Mouse (Mus musculus): ENCODE measurements around the gene Hist1h2ag. TPM values are rescaled to one million over a fixed set of nuclear protein-coding genes. Genes with fewer than 3 reads are reported as not detected.

The Hist1h2ag gene
- polyA plus RNA-seq, 1 experiment = 5.0 TPM

- TF ChIP-seq CTCF (IDR thresholded peaks at IDR 0.05; ENCODE audit: low read depth, low read length) = no peak
- TF ChIP-seq POLR2A (IDR thresholded peaks at IDR 0.05; ENCODE audit: borderline replicate concordance, low read depth, low read length) = no peak
- no peak overlapping the region for H3K4me3 ChIP-seq (ENCODE audit: insufficient read depth, low read length)
- H3K4me1 ChIP-seq (ENCODE audit: control insufficient read depth, insufficient read depth, low read length) = peaks cover 23% of the 10 kb centered on the region
- H3K27ac ChIP-seq (ENCODE audit: insufficient read depth, low read depth, low read length) = no peak overlapping the region
Measured at GRCm38 (mm10) chr13:21998412-21998811, 44.3 kb downstream of the Hist1h2ag start.

GRCm38 (mm10) chr13:21997821-21998220, 44.9 kb downstream of the Hist1h2ag start:
- Histone ChIP-seq H3K27ac (ENCODE audit: insufficient read depth, low read depth, low read length) (no peak overlapping the region), H3K4me1 (ENCODE audit: control insufficient read depth, insufficient read depth, low read length) (peaks cover 17% of the 10 kb centered on the region), H3K4me3 (ENCODE audit: insufficient read depth, low read length) (no peak overlapping the region)
- TF ChIP-seq CTCF (IDR thresholded peaks at IDR 0.05; ENCODE audit: low read depth, low read length) (no peak), POLR2A (IDR thresholded peaks at IDR 0.05; ENCODE audit: borderline replicate concordance, low read depth, low read length) (no peak)

- Histone ChIP-seq H3K4me1 (ENCODE audit: control insufficient read depth, insufficient read depth, low read length) (peaks cover 13% of the 10 kb centered on the region), H3K27ac (ENCODE audit: insufficient read depth, low read depth, low read length) (no peak overlapping the region), H3K4me3 (ENCODE audit: insufficient read depth, low read length) (peak overlapping the region; percentile 50)
- TF ChIP-seq POLR2A (IDR thresholded peaks at IDR 0.05; ENCODE audit: borderline replicate concordance, low read depth, low read length) = no peak
- no peak for TF ChIP-seq CTCF (IDR thresholded peaks at IDR 0.05; ENCODE audit: low read depth, low read length)
Measured at GRCm38 (mm10) chr13:21997201-21997820, 45.4 kb downstream of the Hist1h2ag start.

- Histone ChIP-seq H3K4me3 (ENCODE audit: insufficient read depth, low read length) (peak overlapping the region; percentile 50), H3K27ac (ENCODE audit: insufficient read depth, low read depth, low read length) (no peak overlapping the region), H3K4me1 (ENCODE audit: control insufficient read depth, insufficient read depth, low read length) (peaks cover 9% of the 10 kb centered on the region)
- TF ChIP-seq CTCF (IDR thresholded peaks at IDR 0.05; ENCODE audit: low read depth, low read length) = no peak
- no peak for TF ChIP-seq POLR2A (IDR thresholded peaks at IDR 0.05; ENCODE audit: borderline replicate concordance, low read depth, low read length)
Measured at GRCm38 (mm10) chr13:21996840-21997185, 45.9 kb downstream of the Hist1h2ag start.

GRCm38 (mm10) chr13:21996101-21996839, 46.5 kb downstream of the Hist1h2ag start:
- Histone ChIP-seq H3K27ac (ENCODE audit: insufficient read depth, low read depth, low read length) (no peak overlapping the region), H3K4me1 (ENCODE audit: control insufficient read depth, insufficient read depth, low read length) (peaks cover 6% of the 10 kb centered on the region), H3K4me3 (ENCODE audit: insufficient read depth, low read length) (peak overlapping the region; percentile 60)
- TF ChIP-seq POLR2A (IDR thresholded peaks at IDR 0.05; ENCODE audit: borderline replicate concordance, low read depth, low read length) (no peak), CTCF (IDR thresholded peaks at IDR 0.05; ENCODE audit: low read depth, low read length) (no peak)

- Histone ChIP-seq H3K27ac (ENCODE audit: insufficient read depth, low read depth, low read length) (no peak overlapping the region), H3K4me1 (ENCODE audit: control insufficient read depth, insufficient read depth, low read length) (no peaks in the 10 kb centered on the region), H3K4me3 (ENCODE audit: insufficient read depth, low read length) (peak overlapping the region; percentile 60)
- TF ChIP-seq CTCF (IDR thresholded peaks at IDR 0.05; ENCODE audit: low read depth, low read length) (no peak), POLR2A (IDR thresholded peaks at IDR 0.05; ENCODE audit: borderline replicate concordance, low read depth, low read length) (no peak)
Measured at GRCm38 (mm10) chr13:21995331-21995914, 47.3 kb downstream of the Hist1h2ag start.

- no peak for TF ChIP-seq CTCF (IDR thresholded peaks at IDR 0.05; ENCODE audit: low read depth, low read length)
- TF ChIP-seq POLR2A (IDR thresholded peaks at IDR 0.05; ENCODE audit: borderline replicate concordance, low read depth, low read length) = no peak
- Histone ChIP-seq H3K4me3 (ENCODE audit: insufficient read depth, low read length) (peak overlapping the region; percentile 60), H3K4me1 (ENCODE audit: control insufficient read depth, insufficient read depth, low read length) (no peaks in the 10 kb centered on the region), H3K27ac (ENCODE audit: insufficient read depth, low read depth, low read length) (no peak overlapping the region)
Measured at GRCm38 (mm10) chr13:21994896-21995295, 47.8 kb downstream of the Hist1h2ag start.

GRCm38 (mm10) chr13:21993957-21994738, 48.6 kb downstream of the Hist1h2ag start:
- no peaks in the 10 kb centered on the region for H3K4me1 ChIP-seq (ENCODE audit: control insufficient read depth, insufficient read depth, low read length)
- TF ChIP-seq CTCF (IDR thresholded peaks at IDR 0.05; ENCODE audit: low read depth, low read length) (no peak), POLR2A (IDR thresholded peaks at IDR 0.05; ENCODE audit: borderline replicate concordance, low read depth, low read length) (no peak)
- peak overlapping the region; percentile 45 for H3K4me3 ChIP-seq (ENCODE audit: insufficient read depth, low read length)
- no peak overlapping the region for H3K27ac ChIP-seq (ENCODE audit: insufficient read depth, low read depth, low read length)

GRCm38 (mm10) chr13:21992550-21992949, 50.2 kb downstream of the Hist1h2ag start:
- Histone ChIP-seq H3K27ac (ENCODE audit: insufficient read depth, low read depth, low read length) (no peak overlapping the region), H3K4me1 (ENCODE audit: control insufficient read depth, insufficient read depth, low read length) (no peaks in the 10 kb centered on the region), H3K4me3 (ENCODE audit: insufficient read depth, low read length) (no peak overlapping the region)
- TF ChIP-seq CTCF (IDR thresholded peaks at IDR 0.05; ENCODE audit: low read depth, low read length) (no peak), POLR2A (IDR thresholded peaks at IDR 0.05; ENCODE audit: borderline replicate concordance, low read depth, low read length) (no peak)

Other genes starting within 250 kb of the Hist1h2ag start
- gene Hist1h2bq, start 232.7 kb downstream of the Hist1h2ag start, polyA plus RNA-seq (2012; ENCODE audit: insufficient read depth, insufficient read length, missing spikeins) = 3.2 and 6.5 TPM in 2 replicates
- gene Hist1h2ao, start 232.5 kb downstream of the Hist1h2ag start, polyA plus RNA-seq (2012; ENCODE audit: insufficient read depth, insufficient read length, missing spikeins) = not detected in 2 replicates
- gene Hist1h4m, start 231.2 kb downstream of the Hist1h2ag start, polyA plus RNA-seq (2012; ENCODE audit: insufficient read depth, insufficient read length, missing spikeins) = 5.2 and 6.8 TPM in 2 replicates
- not detected in 2 replicates for gene Hist1h4n, start 210.7 kb downstream of the Hist1h2ag start, polyA plus RNA-seq (2012; ENCODE audit: insufficient read depth, insufficient read length, missing spikeins)
- 14.7 and 15.1 TPM in 2 replicates for gene Hist1h2ap, start 209.4 kb downstream of the Hist1h2ag start, polyA plus RNA-seq (2012; ENCODE audit: insufficient read depth, insufficient read length, missing spikeins)
- 4.5 and 8.6 TPM in 2 replicates for gene Hist1h2br, start 209.2 kb downstream of the Hist1h2ag start, polyA plus RNA-seq (2012; ENCODE audit: insufficient read depth, insufficient read length, missing spikeins)
- gene Zfp184, start 97.8 kb downstream of the Hist1h2ag start, polyA plus RNA-seq (2012; ENCODE audit: insufficient read depth, insufficient read length, missing spikeins) = 0.25 and 0.76 TPM in 2 replicates
- not detected in 2 replicates for gene Pom121l2, start 61.8 kb downstream of the Hist1h2ag start, polyA plus RNA-seq (2012; ENCODE audit: insufficient read depth, insufficient read length, missing spikeins)
- gene Prss16, start 33.2 kb downstream of the Hist1h2ag start, polyA plus RNA-seq (2012; ENCODE audit: insufficient read depth, insufficient read length, missing spikeins) = 3.0 and 3.4 TPM in 2 replicates
- gene Hist1h2ah, start 7.4 kb downstream of the Hist1h2ag start, polyA plus RNA-seq (2012; ENCODE audit: insufficient read depth, insufficient read length, missing spikeins) = not detected in 2 replicates
- 2.9 and 5.5 TPM in 2 replicates for gene Hist1h2bk, start 7.1 kb downstream of the Hist1h2ag start, polyA plus RNA-seq (2012; ENCODE audit: insufficient read depth, insufficient read length, missing spikeins)
- 7.5 and 8.2 TPM in 2 replicates for gene Hist1h4i, start 1.6 kb downstream of the Hist1h2ag start, polyA plus RNA-seq (2012; ENCODE audit: insufficient read depth, insufficient read length, missing spikeins)
- 1.4 and 4.4 TPM in 2 replicates for gene Hist1h2bj, start 270 bp upstream of the Hist1h2ag start, polyA plus RNA-seq (2012; ENCODE audit: insufficient read depth, insufficient read length, missing spikeins)
- gene Vmn1r188, start 41.5 kb upstream of the Hist1h2ag start, polyA plus RNA-seq (2012; ENCODE audit: insufficient read depth, insufficient read length, missing spikeins) = not detected in 2 replicates
- gene Vmn1r189, start 62.9 kb upstream of the Hist1h2ag start, polyA plus RNA-seq (2012; ENCODE audit: insufficient read depth, insufficient read length, missing spikeins) = not detected in 2 replicates
- gene Vmn1r191, start 141.0 kb upstream of the Hist1h2ag start, polyA plus RNA-seq (2012; ENCODE audit: insufficient read depth, insufficient read length, missing spikeins) = not detected in 2 replicates
- gene Vmn1r192, start 148.2 kb upstream of the Hist1h2ag start, polyA plus RNA-seq (2012; ENCODE audit: insufficient read depth, insufficient read length, missing spikeins) = not detected in 2 replicates
- gene Vmn1r193, start 180.2 kb upstream of the Hist1h2ag start, polyA plus RNA-seq (2012; ENCODE audit: insufficient read depth, insufficient read length, missing spikeins) = not detected in 2 replicates
- gene Vmn1r194, start 201.3 kb upstream of the Hist1h2ag start, polyA plus RNA-seq (2012; ENCODE audit: insufficient read depth, insufficient read length, missing spikeins) = not detected in 2 replicates
- gene Vmn1r195, start 227.6 kb upstream of the Hist1h2ag start, polyA plus RNA-seq (2012; ENCODE audit: insufficient read depth, insufficient read length, missing spikeins) = not detected in 2 replicates
- not detected in 2 replicates for gene Vmn1r196, start 247.0 kb upstream of the Hist1h2ag start, polyA plus RNA-seq (2012; ENCODE audit: insufficient read depth, insufficient read length, missing spikeins)

Data from bone marrow macrophage, adult 2 months (primary cell).